Mouse (Mus musculus) brown adipose tissue, adult 24 weeks (tissue): Measurements from ENCODE around the gene Tbcd. TPM values are rescaled to one million over a fixed set of nuclear protein-coding genes. Genes with fewer than 3 reads are reported as not detected.
"Not testable (repeated sequence)": the region's sequence is repeated elsewhere in the genome, so short reads cannot be mapped to it uniquely, and the experiment has no call there.

ENCODE experiments used
- H3K27ac ChIP-seq: fragments of 200-500 bp; replicated peaks from 2 replicates; pipeline ENCODE4 v1.5.1; 2012; ENCODE audit warnings: low read depth, mild to moderate bottlenecking, low read length
- H3K4me1 ChIP-seq: fragments of 200-500 bp; 2 replicates; pipeline ENCODE4 v1.6.1; 2012; ENCODE audit warnings: low read length, mixed read lengths; ENCODE audit not compliant: control insufficient read depth, insufficient read depth, insufficient read length
- H3K4me3 ChIP-seq: fragments of 200-500 bp; 2 replicates; pipeline ENCODE4 v1.5.1; 2012; ENCODE audit warnings: low read depth, mild to moderate bottlenecking, low read length, moderate library complexity; ENCODE audit not compliant: insufficient read depth
- polyA plus RNA-seq: library from polyadenylated mRNA; stranded (reverse); fragments of >200 nt; gene quantifications from 2 replicates; pipeline ENCODE4 v1.2.4, GENCODE M21; 2012; ENCODE audit not compliant: missing spikeins, insufficient read depth, insufficient read length

The Tbcd gene
- polyA plus RNA-seq, 1 experiment = 15.3 TPM

DNA sequence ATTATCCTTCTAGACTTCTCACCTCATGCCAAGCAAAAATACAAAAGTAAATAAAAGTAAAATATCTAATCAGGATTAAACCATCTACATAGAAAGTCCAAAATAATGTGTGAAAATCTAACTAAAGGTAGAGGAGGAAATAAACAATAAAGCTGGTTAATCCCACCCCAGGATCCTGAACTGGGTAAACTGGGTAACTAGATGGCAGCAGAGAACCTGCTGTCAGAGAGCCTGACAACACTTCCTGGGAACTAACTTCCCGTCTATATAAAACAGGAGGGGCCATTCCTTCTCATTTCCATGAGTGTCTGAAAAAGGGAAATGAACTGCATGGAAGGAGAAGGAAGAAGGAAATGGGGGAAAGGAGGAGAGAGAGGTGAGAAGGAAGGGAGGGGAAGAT, 206.4 kb downstream of the Tbcd start:
- Histone ChIP-seq H3K4me3 (no peak overlapping the region), H3K4me1 (peaks cover 9% of the 10 kb centered on the region; the same call in 1 of the 2 replicates), H3K27ac (no peak overlapping the region)

DNA sequence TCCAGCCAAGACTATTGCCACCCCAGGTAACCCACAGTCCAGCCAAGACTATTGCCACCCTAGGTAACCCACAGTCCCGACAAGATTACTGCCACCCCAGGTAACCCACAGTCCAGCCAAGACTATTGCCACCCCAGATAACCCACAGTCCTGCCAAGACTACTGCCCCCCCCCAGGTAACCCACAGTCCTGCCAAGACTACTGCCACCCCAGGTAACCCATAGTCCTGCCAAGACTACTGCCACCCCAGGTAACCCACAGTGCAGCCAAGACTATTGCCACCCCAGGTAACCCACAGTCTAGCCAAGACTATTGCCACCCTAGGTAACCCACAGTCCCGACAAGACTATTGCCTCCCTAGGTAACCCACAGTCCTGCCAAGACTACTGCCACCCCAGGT, 208.9 kb downstream of the Tbcd start:
- not testable (repeated sequence) for H3K4me1 ChIP-seq, H3K27ac ChIP-seq, H3K4me3 ChIP-seq

DNA sequence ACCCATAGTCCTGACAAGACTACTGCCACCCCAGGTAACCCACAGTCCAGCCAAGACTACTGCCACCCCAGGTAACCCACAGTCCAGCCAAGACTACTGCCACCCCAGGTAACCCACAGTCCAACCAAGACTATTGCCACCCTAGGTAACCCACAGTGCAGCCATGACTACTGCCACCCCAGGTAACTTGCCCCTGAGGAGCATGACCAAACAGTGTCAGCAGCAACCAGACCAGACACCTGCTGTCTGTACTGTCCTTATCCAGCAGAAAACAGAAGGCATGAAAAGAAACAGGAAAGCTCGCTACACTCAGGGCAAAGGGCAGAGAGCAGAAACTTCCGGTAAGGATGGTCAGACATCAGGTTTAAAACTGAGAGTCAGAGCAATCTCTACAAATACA, 209.4 kb downstream of the Tbcd start:
- no peak overlapping the region for H3K4me3 ChIP-seq
- H3K27ac ChIP-seq = no peak overlapping the region
- H3K4me1 ChIP-seq = no peaks in the 10 kb centered on the region

Other genes starting within 250 kb of the Tbcd start
- 2.1 and 3.3 TPM in 2 replicates for gene Hexdc, start 247.5 kb upstream of the Tbcd start, polyA plus RNA-seq
- 15.7 and 18.7 TPM in 2 replicates for gene Ogfod3, start 247.2 kb upstream of the Tbcd start, polyA plus RNA-seq
- 5.0 and 8.2 TPM in 2 replicates for gene Cybc1, start 222.6 kb upstream of the Tbcd start, polyA plus RNA-seq
- 10.4 and 12.6 TPM in 2 replicates for gene Narf, start 214.7 kb upstream of the Tbcd start, polyA plus RNA-seq
- gene Foxk2, start 192.0 kb upstream of the Tbcd start, polyA plus RNA-seq = 19.8 and 22.6 TPM in 2 replicates
- 33.8 and 37.1 TPM in 2 replicates for gene Wdr45b, start 97.5 kb upstream of the Tbcd start, polyA plus RNA-seq
- gene Rab40b, start 63.7 kb upstream of the Tbcd start, polyA plus RNA-seq = 5.1 and 5.5 TPM in 2 replicates
- gene Fn3krp, start 30.5 kb upstream of the Tbcd start, polyA plus RNA-seq = 24.6 TPM in 2 replicates
- 30.2 and 39.7 TPM in 2 replicates for gene Fn3k, start 17.0 kb upstream of the Tbcd start, polyA plus RNA-seq
- gene Zfp750, start 67.4 kb downstream of the Tbcd start, polyA plus RNA-seq = not detected in 2 replicates
- 2.0 and 3.0 TPM in 2 replicates for gene B3gntl1, start 221.2 kb downstream of the Tbcd start, polyA plus RNA-seq
- 7.3 and 12.5 TPM in 2 replicates for gene Metrnl, start 249.6 kb downstream of the Tbcd start, polyA plus RNA-seq